Mouse (Mus musculus): ENCODE measurements around the gene Cdc34. TPM values are rescaled to one million over a fixed set of nuclear protein-coding genes. Genes with fewer than 3 reads are reported as not detected.

Gene Cdc34
- polyA plus RNA-seq, 1 experiment from 2014 or later, result 88.0 TPM

GRCm38 (mm10) chr10:79693580-79694378, 11.8 kb downstream of the Cdc34 start:
- no peaks in the 10 kb centered on the region for H3K9me3 ChIP-seq (ENCODE audit: control insufficient read depth)
- WGBS, result 71% methylated on average over 12 of the region's 12 CpGs
- H3K27me3 ChIP-seq (replicated peaks; ENCODE audit: control insufficient read depth, insufficient read depth, low read length), result no peaks in the 10 kb centered on the region
- H3K9ac ChIP-seq (ENCODE audit: low read depth, low read length), result no peak overlapping the region
- ATAC-seq, result no peak
- H3K27ac ChIP-seq (ENCODE audit: low read depth, low read length), result no peak overlapping the region
- H3K36me3 ChIP-seq (ENCODE audit: control insufficient read depth, insufficient read depth), result peaks cover 5% of the 10 kb centered on the region
- no peak overlapping the region for H3K4me3 ChIP-seq (ENCODE audit: low read depth, low read length)
- H3K4me2 ChIP-seq (replicated peaks; ENCODE audit: low read depth), result no peak overlapping the region
- peaks cover 21% of the 10 kb centered on the region for H3K4me1 ChIP-seq (replicated peaks; ENCODE audit: control insufficient read depth, insufficient read depth, low read length)
- TF ChIP-seq CTCF (IDR thresholded peaks at IDR 0.05; ENCODE audit: low read depth), result no peak

DNA sequence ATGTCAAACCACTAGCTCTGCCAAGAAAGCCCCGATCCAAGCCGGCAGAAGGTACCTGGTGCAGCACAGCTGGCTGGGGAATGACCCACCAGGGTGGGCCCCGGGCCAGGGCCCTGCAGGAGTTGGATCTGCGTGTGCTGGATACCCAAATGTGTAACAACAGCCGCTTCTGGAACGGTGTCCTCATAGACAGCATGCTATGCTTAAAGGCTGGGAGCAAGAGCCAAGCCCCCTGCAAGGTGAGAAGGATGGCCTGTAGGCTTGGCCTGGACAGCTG, 12.3 kb downstream of the Cdc34 start:
- whole genome bisulfite sequencing, result 81% methylated on average over 6 of the region's 6 CpGs
- H3K4me1 ChIP-seq (replicated peaks; ENCODE audit: control insufficient read depth, insufficient read depth, low read length), result peaks cover 21% of the 10 kb centered on the region
- H3K36me3 ChIP-seq (ENCODE audit: control insufficient read depth, insufficient read depth), result no peaks in the 10 kb centered on the region; the same call in 1 of the 2 replicates
- H3K4me3 ChIP-seq (ENCODE audit: low read depth, low read length), result no peak overlapping the region
- H3K9me3 ChIP-seq (ENCODE audit: control insufficient read depth), result no peaks in the 10 kb centered on the region
- H3K27ac ChIP-seq (ENCODE audit: low read depth, low read length), result no peak overlapping the region
- H3K4me2 ChIP-seq (replicated peaks; ENCODE audit: low read depth), result no peak overlapping the region
- H3K9ac ChIP-seq (ENCODE audit: low read depth, low read length), result no peak overlapping the region
- ATAC-seq, result no peak
- H3K27me3 ChIP-seq (replicated peaks; ENCODE audit: control insufficient read depth, insufficient read depth, low read length), result no peaks in the 10 kb centered on the region
- no peak for TF ChIP-seq CTCF (IDR thresholded peaks at IDR 0.05; ENCODE audit: low read depth)

DNA sequence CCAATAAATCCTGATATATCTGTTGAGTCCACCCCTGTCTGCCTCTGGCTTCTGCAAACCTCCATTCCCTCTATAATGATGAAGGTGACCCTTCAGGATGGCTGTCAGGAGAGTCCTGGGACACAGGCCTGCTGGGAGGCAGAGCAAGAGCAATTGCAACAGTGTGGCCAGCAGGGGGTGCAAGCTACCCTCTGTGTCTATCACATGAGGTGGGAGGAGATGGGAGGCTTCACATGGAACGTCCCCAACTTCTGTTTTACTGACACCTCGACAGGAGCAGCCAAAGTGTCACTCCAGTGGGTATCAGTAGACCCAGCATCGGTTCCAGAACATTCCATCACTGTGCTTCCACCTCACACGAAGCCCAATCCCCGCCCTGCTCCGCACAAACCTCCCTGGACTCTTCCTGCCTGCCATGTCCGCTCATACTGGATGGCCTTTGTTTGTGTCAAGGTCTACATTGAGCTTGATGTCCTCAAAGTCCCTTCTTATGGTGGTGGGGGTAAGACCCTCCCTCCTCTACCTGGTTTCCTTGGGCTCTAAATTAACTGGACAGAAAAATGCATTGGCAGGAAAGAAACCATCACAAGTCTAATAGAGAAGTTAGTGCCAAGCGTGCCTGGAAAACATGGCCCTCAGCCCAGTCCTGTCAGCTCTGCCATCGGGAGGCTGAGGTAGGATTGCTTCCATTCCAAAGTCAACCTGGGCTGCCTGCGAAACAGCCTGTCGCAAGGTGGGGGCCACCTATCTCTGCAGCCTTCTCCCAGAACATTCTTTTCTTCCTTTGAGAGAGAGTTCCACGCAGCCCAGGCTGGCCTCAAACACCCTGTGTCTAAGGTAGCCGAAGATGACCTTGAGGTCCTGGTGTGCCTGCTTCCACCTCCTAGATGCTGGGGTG, 13.5 kb downstream of the Cdc34 start:
- WGBS, result 37% methylated on average over 13 of the region's 13 CpGs
- Histone ChIP-seq H3K9me3 (ENCODE audit: control insufficient read depth) (no peaks in the 10 kb centered on the region), H3K9ac (ENCODE audit: low read depth, low read length) (no peak overlapping the region), H3K4me2 (replicated peaks; ENCODE audit: low read depth) (peak overlapping the region; percentile 4; the same call in 1 of the 2 replicates), H3K27me3 (replicated peaks; ENCODE audit: control insufficient read depth, insufficient read depth, low read length) (no peaks in the 10 kb centered on the region), H3K27ac (ENCODE audit: low read depth, low read length) (peak overlapping the region; percentile 57), H3K36me3 (ENCODE audit: control insufficient read depth, insufficient read depth) (no peaks in the 10 kb centered on the region), H3K4me1 (replicated peaks; ENCODE audit: control insufficient read depth, insufficient read depth, low read length) (peaks cover 21% of the 10 kb centered on the region), H3K4me3 (ENCODE audit: low read depth, low read length) (no peak overlapping the region)
- TF ChIP-seq CTCF (IDR thresholded peaks at IDR 0.05; ENCODE audit: low read depth), result peak; percentile 97
- ATAC-seq, result peak; percentile 37

DNA sequence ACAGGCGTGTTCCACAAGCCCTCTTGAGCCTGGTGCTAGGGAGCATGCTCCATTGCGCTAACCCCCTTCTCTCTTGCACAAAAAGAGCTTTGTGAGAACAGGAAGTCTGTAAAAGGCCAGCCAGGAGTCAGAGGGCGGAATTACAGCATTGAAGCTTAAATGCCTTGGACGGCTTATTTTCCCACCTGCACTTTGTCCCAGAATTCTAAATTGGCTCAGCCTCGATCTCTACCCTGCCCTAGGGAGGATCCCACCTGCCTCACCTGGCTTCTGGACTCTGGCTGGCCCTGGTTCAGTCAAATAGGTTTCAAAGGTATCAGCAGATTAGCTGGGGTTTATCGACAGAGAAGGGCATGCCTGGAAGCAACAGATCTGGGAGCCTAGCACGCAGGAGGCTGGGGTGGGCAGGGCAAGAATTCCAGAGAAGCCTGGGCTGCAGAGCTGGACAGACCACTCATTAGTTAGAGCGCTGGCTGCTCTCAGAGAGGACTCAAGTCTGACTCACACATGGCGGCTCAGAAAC, 14.2 kb downstream of the Cdc34 start:
- H3K9me3 ChIP-seq (ENCODE audit: control insufficient read depth), result no peaks in the 10 kb centered on the region
- no peaks in the 10 kb centered on the region for H3K36me3 ChIP-seq (ENCODE audit: control insufficient read depth, insufficient read depth)
- WGBS, result 19% methylated on average over 9 of the region's 9 CpGs
- no peak overlapping the region for H3K4me3 ChIP-seq (ENCODE audit: low read depth, low read length)
- ATAC-seq, result peak; percentile 76
- H3K27me3 ChIP-seq (replicated peaks; ENCODE audit: control insufficient read depth, insufficient read depth, low read length), result no peaks in the 10 kb centered on the region
- peaks cover 22% of the 10 kb centered on the region for H3K4me1 ChIP-seq (replicated peaks; ENCODE audit: control insufficient read depth, insufficient read depth, low read length)
- no peak overlapping the region for H3K9ac ChIP-seq (ENCODE audit: low read depth, low read length)
- peak overlapping the region; percentile 57 for H3K27ac ChIP-seq (ENCODE audit: low read depth, low read length)
- peak overlapping the region; percentile 4; the same call in 1 of the 2 replicates for H3K4me2 ChIP-seq (replicated peaks; ENCODE audit: low read depth)
- no peak for TF ChIP-seq CTCF (IDR thresholded peaks at IDR 0.05; ENCODE audit: low read depth)

GRCm38 (mm10) chr10:79697916-79698315, 15.9 kb downstream of the Cdc34 start:
- Histone ChIP-seq H3K4me1 (replicated peaks; ENCODE audit: control insufficient read depth, insufficient read depth, low read length) (peaks cover 24% of the 10 kb centered on the region), H3K9ac (ENCODE audit: low read depth, low read length) (no peak overlapping the region), H3K27me3 (replicated peaks; ENCODE audit: control insufficient read depth, insufficient read depth, low read length) (no peaks in the 10 kb centered on the region), H3K36me3 (ENCODE audit: control insufficient read depth, insufficient read depth) (no peaks in the 10 kb centered on the region), H3K9me3 (ENCODE audit: control insufficient read depth) (no peaks in the 10 kb centered on the region), H3K4me3 (ENCODE audit: low read depth, low read length) (no peak overlapping the region), H3K27ac (ENCODE audit: low read depth, low read length) (peak overlapping the region; percentile 67), H3K4me2 (replicated peaks; ENCODE audit: low read depth) (no peak overlapping the region)
- no peak for TF ChIP-seq CTCF (IDR thresholded peaks at IDR 0.05; ENCODE audit: low read depth)
- WGBS, result 43% methylated on average over 6 of the region's 6 CpGs
- ATAC-seq, result peak; percentile 24; the same call in 1 of the 2 replicates

GRCm38 (mm10) chr10:79698459-79698858, 16.5 kb downstream of the Cdc34 start:
- Histone ChIP-seq H3K27ac (ENCODE audit: low read depth, low read length) (peak overlapping the region; percentile 67), H3K4me1 (replicated peaks; ENCODE audit: control insufficient read depth, insufficient read depth, low read length) (peaks cover 24% of the 10 kb centered on the region), H3K4me3 (ENCODE audit: low read depth, low read length) (no peak overlapping the region), H3K4me2 (replicated peaks; ENCODE audit: low read depth) (no peak overlapping the region), H3K36me3 (ENCODE audit: control insufficient read depth, insufficient read depth) (no peaks in the 10 kb centered on the region), H3K9me3 (ENCODE audit: control insufficient read depth) (no peaks in the 10 kb centered on the region), H3K9ac (ENCODE audit: low read depth, low read length) (no peak overlapping the region), H3K27me3 (replicated peaks; ENCODE audit: control insufficient read depth, insufficient read depth, low read length) (no peaks in the 10 kb centered on the region)
- WGBS, result 82% methylated on average over 6 of the region's 6 CpGs
- TF ChIP-seq CTCF (IDR thresholded peaks at IDR 0.05; ENCODE audit: low read depth), result no peak
- no peak for ATAC-seq

Data from intestine, postnatal 0 days (tissue).